ENCODE assay signal across 26 mouse cellular contexts in genomic region chr17:23788973-23789372, GRCm38 (mm10). TPM values are rescaled to one million over a fixed set of nuclear protein-coding genes. Genes with fewer than 3 reads are reported as not detected.
DNase-seq lines count a peak whose midpoint lies in the region; ATAC-seq and TF ChIP-seq lines count a peak whose summit lies in the region.
"Had no signal": no experiment of that assay in that cellular context is flagged by ENCODE, and none has a peak within 500 bp of the region (broad histone marks: within the 10 kb centered on the region; RNA-seq: fewer than 3 reads in every experiment).

No protein-coding gene starts in this region.

- H3K27ac ChIP-seq in ES-E14 (ENCODE audit: insufficient read depth, low read depth, low read length, poor library complexity, severe bottlenecking), result peak overlapping the region; percentile 60; the same call in 1 of the 2 replicates
- H3K27ac ChIP-seq in intestine, embryonic 15.5 days, result no peak overlapping the region
- H3K27ac ChIP-seq in embryonic facial prominence, embryonic 10.5 days (replicated peaks), result no peak overlapping the region
- H3K27ac ChIP-seq: embryonic facial prominence, embryonic 15.5 days had no signal

- TF ChIP-seq CTCF in C2C12 (IDR thresholded peaks at IDR 0.05; ENCODE audit: control insufficient read depth, insufficient read depth, insufficient read length), result no peak

- no peak for TF ChIP-seq POLR2A in myocyte (IDR thresholded peaks at IDR 0.05; ENCODE audit: insufficient read length, low read depth)

- in situ Hi-C loops in ES-E14 (cut with MboI; ENCODE audit: low sequenced_read_pairs in 2 of 2, unreplicated experiment in 2 of 2), result no loop called here

- H3K4me1 ChIP-seq in ES-E14 (ENCODE audit: control insufficient read depth in 2 of 2, insufficient read depth in 2 of 2, low read length in 2 of 2, poor library complexity in 1 of 2), result peaks cover 2 to 12% of the 10 kb centered on the region in 2 experiments; a peak in 3 of 4 replicates
- peaks cover 21% of the 10 kb centered on the region; the same call in 1 of the 2 replicates for H3K4me1 ChIP-seq in intestine, embryonic 15.5 days (replicated peaks)
- H3K4me1 ChIP-seq in embryonic facial prominence, embryonic 10.5 days, result peaks cover 42% of the 10 kb centered on the region

- H3ac ChIP-seq in C2C12 (ENCODE audit: control insufficient read depth, insufficient read length, low read depth), result no peak overlapping the region
- no peak overlapping the region for H3ac ChIP-seq in myocyte (ENCODE audit: control insufficient read depth, insufficient read length)

- H3K79me2 ChIP-seq in C2C12 (ENCODE audit: control insufficient read depth, insufficient read depth), result no peaks in the 10 kb centered on the region
- H3K79me2 ChIP-seq in myocyte (ENCODE audit: control insufficient read depth, insufficient read depth), result no peaks in the 10 kb centered on the region

- H3K4me3 ChIP-seq in C2C12 (ENCODE audit: insufficient read depth, poor library complexity, severe bottlenecking) (no peak overlapping the region), ES-E14 (ENCODE audit: insufficient read depth in 1 of 2, low read depth in 1 of 2, low read length in 2 of 2, poor library complexity in 1 of 2, severe bottlenecking in 1 of 2) (no peak overlapping the region), myocyte (no peak overlapping the region)
- no peak overlapping the region for H3K4me3 ChIP-seq in intestine, embryonic 15.5 days (replicated peaks)
- H3K4me3 ChIP-seq in embryonic facial prominence, embryonic 10.5 days, result no peak overlapping the region
- H3K4me3 ChIP-seq: erythroblast, embryonic 14.5 days; forebrain, embryonic 12.5 days had no signal

- no peak for ATAC-seq in intestine, embryonic 15.5 days
- ATAC-seq: activated CD4-positive, CD25-positive, alpha-beta regulatory T cell, adult 4 months; forebrain, embryonic 14.5 days; forebrain, embryonic 16.5 days; Patski had no signal

- DNase-seq in 3T3-L1 (ENCODE audit: low read depth, low spot score) (peak; percentile 65), ES-E14 (ENCODE audit: low read depth, low spot score) (no peak)
- no peak for DNase-seq in embryonic facial prominence, embryonic 10.5 days (ENCODE audit: low spot score)
- DNase-seq in left cerebral cortex, adult 18-20 months (ENCODE audit: low spot score in 2 of 2), result no peak
- DNase-seq: adrenal gland, adult 8-10 months; adrenal gland, postnatal 14 days; adrenal gland, postnatal 36 days; B cell, adult 2 months; cerebellum, adult 11-12 months; cerebellum, adult 2 months; cerebellum, adult 9-10 months; cerebellum, postnatal 10 days; cerebellum, postnatal 25 days had no signal

- H3K27me3 ChIP-seq in C2C12 (ENCODE audit: control insufficient read depth, insufficient read depth, insufficient read length), result no peaks in the 10 kb centered on the region
- no peaks in the 10 kb centered on the region for H3K27me3 ChIP-seq in myocyte (ENCODE audit: control insufficient read depth, insufficient read depth, insufficient read length)
- no peaks in the 10 kb centered on the region for H3K27me3 ChIP-seq in intestine, embryonic 15.5 days (replicated peaks)
- no peaks in the 10 kb centered on the region for H3K27me3 ChIP-seq in embryonic facial prominence, embryonic 10.5 days (replicated peaks; ENCODE audit: low read depth, poor library complexity, severe bottlenecking)
- H3K27me3 ChIP-seq: embryonic facial prominence, embryonic 13.5 days; embryonic facial prominence, embryonic 15.5 days; forebrain, embryonic 12.5 days; Patski had no signal

- no peak overlapping the region for H3K4me2 ChIP-seq in myocyte (ENCODE audit: low read depth)
- no peak overlapping the region for H3K4me2 ChIP-seq in intestine, embryonic 15.5 days (replicated peaks)

- H3K9ac ChIP-seq in ES-E14 (ENCODE audit: insufficient read depth, low read depth, low read length, poor library complexity, severe bottlenecking), result peak overlapping the region; percentile 1; the same call in 1 of the 2 replicates
- H3K9ac ChIP-seq in intestine, embryonic 15.5 days, result no peak overlapping the region
- H3K9ac ChIP-seq: embryonic facial prominence, embryonic 15.5 days had no signal

- 84% methylated on average over 4 of the region's 4 CpGs for WGBS in intestine, embryonic 15.5 days
- 89% methylated on average over 4 of the region's 4 CpGs for WGBS in embryonic facial prominence, embryonic 10.5 days

- H3K36me3 ChIP-seq in C2C12 (ENCODE audit: control insufficient read depth, insufficient read depth), result no peaks in the 10 kb centered on the region
- no peaks in the 10 kb centered on the region for H3K36me3 ChIP-seq in ES-E14 (ENCODE audit: control insufficient read depth, insufficient read depth, low read length, poor library complexity, severe bottlenecking)
- no peaks in the 10 kb centered on the region for H3K36me3 ChIP-seq in myocyte (ENCODE audit: control insufficient read depth, insufficient read depth)
- H3K36me3 ChIP-seq in intestine, embryonic 15.5 days, result no peaks in the 10 kb centered on the region
- 0 out of 2 replicates have a peak, but pooled peaks cover 4% of the 10 kb centered on the region for H3K36me3 ChIP-seq in embryonic facial prominence, embryonic 10.5 days (replicated peaks)
- H3K36me3 ChIP-seq: embryonic facial prominence, embryonic 13.5 days; embryonic facial prominence, embryonic 15.5 days; forebrain, embryonic 10.5 days; forebrain, embryonic 12.5 days had no signal

- no peaks in the 10 kb centered on the region for H3K79me3 ChIP-seq in C2C12 (ENCODE audit: low read depth)

- H3K9me3 ChIP-seq in ES-E14 (ENCODE audit: control insufficient read depth, insufficient read depth, low read depth, low read length), result no peaks in the 10 kb centered on the region
- H3K9me3 ChIP-seq in intestine, embryonic 15.5 days, result no peaks in the 10 kb centered on the region
- H3K9me3 ChIP-seq in embryonic facial prominence, embryonic 10.5 days, result no peaks in the 10 kb centered on the region
- H3K9me3 ChIP-seq: embryonic facial prominence, embryonic 13.5 days; embryonic facial prominence, embryonic 15.5 days; forebrain, embryonic 10.5 days; forebrain, embryonic 12.5 days had no signal

TF ChIP-seq in C2C12, 6 proteins besides CTCF, POLR2A, EP300 and RAD21:
- TF ChIP-seq USF1 (IDR thresholded peaks at IDR 0.05; ENCODE audit: low read depth), result peak; percentile 53
- TF ChIP-seq CEBPB (IDR thresholded peaks at IDR 0.05; ENCODE audit: low read depth), result no peak

TF ChIP-seq in ES-E14, 5 proteins besides CTCF, POLR2A, EP300 and RAD21:
- no peak for TF ChIP-seq HCFC1 (IDR thresholded peaks at IDR 0.05; ENCODE audit: borderline replicate concordance, insufficient read depth, low read length)
- TF ChIP-seq CHD2 (IDR thresholded peaks at IDR 0.05; ENCODE audit: low read depth, low read length), result no peak
- no peak for TF ChIP-seq MAFK (IDR thresholded peaks at IDR 0.05; ENCODE audit: insufficient read depth, low read depth, low read length)
- no peak for TF ChIP-seq ZNF384 (IDR thresholded peaks at IDR 0.05; ENCODE audit: low read depth, low read length)
- no peak for TF ChIP-seq ZC3H11A (IDR thresholded peaks at IDR 0.05; ENCODE audit: borderline replicate concordance, low read depth, low read length)
TF ChIP-seq in ES-E14: peak in this region for 0.

TF ChIP-seq in myocyte, 11 proteins besides CTCF, POLR2A, EP300 and RAD21:
- TF ChIP-seq REST (IDR thresholded peaks at IDR 0.05; ENCODE audit: insufficient read depth, insufficient read length), result no peak
- TF ChIP-seq MYOG (IDR thresholded peaks at IDR 0.05; ENCODE audit: control insufficient read depth in 1 of 3, insufficient read depth in 1 of 3, insufficient read length in 2 of 3, low read depth in 2 of 3), result no peak
- no peak for TF ChIP-seq CEBPB (IDR thresholded peaks at IDR 0.05; ENCODE audit: insufficient read depth, poor library complexity, severe bottlenecking)
- peak; percentile 68 for TF ChIP-seq USF1 (IDR thresholded peaks at IDR 0.05; ENCODE audit: low read depth)
- TF ChIP-seq E2F4 (IDR thresholded peaks at IDR 0.05; ENCODE audit: insufficient read depth), result no peak

RNA-seq across cellular contexts. Expression of gene Srrm2, which starts 1.4 kb away (rescaled TPM):
- polyA plus RNA-seq in C2C12 (2012; fragmentation: generic; extraction: Trizol) (63.8 TPM), myocyte (2012; fragmentation: generic; extraction: Trizol) (58.2 TPM)
- total RNA-seq in ES-E14 (2012; rRNA removed), result 192 and 230 TPM in 2 replicates
- polyA plus RNA-seq in intestine, embryonic 15.5 days (2015; fragmentation: Nextera tagmentation; extraction: Ambion mirVana), result 408 and 435 TPM in 2 replicates
- polyA plus RNA-seq in embryonic facial prominence, embryonic 10.5 days (2016; fragmentation: Nextera tagmentation; extraction: Ambion mirVana), result 511 and 516 TPM in 2 replicates
- total RNA-seq in left cerebral cortex, adult 18-20 months (2021), result 100 to 1,000 TPM; 548 to 585 TPM

RNA-seq across cellular contexts. Expression of gene Flywch2, which starts 3.1 kb away (rescaled TPM):
- polyA plus RNA-seq in C2C12 (2012; fragmentation: generic; extraction: Trizol), result 0.27 TPM
- 8.0 and 10.8 TPM in 2 replicates for total RNA-seq in ES-E14 (2012; rRNA removed)
- 0.42 TPM for polyA plus RNA-seq in myocyte (2012; fragmentation: generic; extraction: Trizol)
- 14.7 TPM in 2 replicates for polyA plus RNA-seq in intestine, embryonic 15.5 days (2015; fragmentation: Nextera tagmentation; extraction: Ambion mirVana)
- polyA plus RNA-seq in embryonic facial prominence, embryonic 10.5 days (2016; fragmentation: Nextera tagmentation; extraction: Ambion mirVana), result 35.4 and 41.3 TPM in 2 replicates
- 10 to 100 TPM; 11.7 to 14.2 TPM for total RNA-seq in left cerebral cortex, adult 18-20 months (2021)
- polyA plus RNA-seq: erythroblast, embryonic 14.5 days had no signal

RNA-seq across cellular contexts. Expression of gene Flywch1, which starts 17.6 kb away (rescaled TPM):
- polyA plus RNA-seq in C2C12 (2012; fragmentation: generic; extraction: Trizol) (92.5 TPM), myocyte (2012; fragmentation: generic; extraction: Trizol) (43.5 TPM)
- total RNA-seq in ES-E14 (2012; rRNA removed), result 31.6 and 35.1 TPM in 2 replicates
- 48.3 and 49.4 TPM in 2 replicates for polyA plus RNA-seq in intestine, embryonic 15.5 days (2015; fragmentation: Nextera tagmentation; extraction: Ambion mirVana)
- polyA plus RNA-seq in embryonic facial prominence, embryonic 10.5 days (2016; fragmentation: Nextera tagmentation; extraction: Ambion mirVana), result 168 and 178 TPM in 2 replicates
- 100 to 1,000 TPM; 459 to 507 TPM for total RNA-seq in left cerebral cortex, adult 18-20 months (2021)

RNA-seq across cellular contexts. Expression of gene Elob, which starts 40.0 kb away (rescaled TPM):
- polyA plus RNA-seq in C2C12 (2012; fragmentation: generic; extraction: Trizol), result 852 TPM
- 651 and 726 TPM in 2 replicates for total RNA-seq in ES-E14 (2012; rRNA removed)
- 986 TPM for polyA plus RNA-seq in myocyte (2012; fragmentation: generic; extraction: Trizol)
- 939 and 946 TPM in 2 replicates for polyA plus RNA-seq in intestine, embryonic 15.5 days (2015; fragmentation: Nextera tagmentation; extraction: Ambion mirVana)
- polyA plus RNA-seq in embryonic facial prominence, embryonic 10.5 days (2016; fragmentation: Nextera tagmentation; extraction: Ambion mirVana), result 1,075 and 1,103 TPM in 2 replicates
- total RNA-seq in left cerebral cortex, adult 18-20 months (2021), result 100 to 1,000 TPM; 359 to 364 TPM

RNA-seq across cellular contexts. Expression of gene Kremen2, which starts 43.3 kb away (rescaled TPM):
- polyA plus RNA-seq in C2C12 (2012; fragmentation: generic; extraction: Trizol), result 0.05 TPM
- total RNA-seq in ES-E14 (2012; rRNA removed), result 2.5 and 4.3 TPM in 2 replicates
- 0.88 TPM for polyA plus RNA-seq in myocyte (2012; fragmentation: generic; extraction: Trizol)
- polyA plus RNA-seq in intestine, embryonic 15.5 days (2015; fragmentation: Nextera tagmentation; extraction: Ambion mirVana), result 0.33 and 0.49 TPM in 2 replicates
- polyA plus RNA-seq in embryonic facial prominence, embryonic 10.5 days (2016; fragmentation: Nextera tagmentation; extraction: Ambion mirVana), result 8.3 and 9.6 TPM in 2 replicates
- under 1 TPM; 0.60 to 0.82 TPM for total RNA-seq in left cerebral cortex, adult 18-20 months (2021)
- total RNA-seq: adrenal gland, postnatal 14 days; adrenal gland, postnatal 36 days; MEL had no signal
- polyA plus RNA-seq: erythroblast, embryonic 14.5 days; Patski had no signal

Comparison
In these comparisons a context has a peak if more than half of its experiments do, and no peak if none do; other contexts are left out.
1. RNA of gene Flywch2, which starts 3.1 kb away (polyA plus RNA-seq): 35.4 to 41.3 TPM in embryonic facial prominence, embryonic 10.5 days and 14.7 TPM in intestine, embryonic 15.5 days; 0.42 TPM in myocyte (single experiment) and 0.27 TPM in C2C12 (single experiment); every median in the first group is over 10 times any median in the second.